Mouse (Mus musculus) CD4-positive helper T cell, adult 2 months (primary cell): ENCODE results near the gene AU018091.
"Not testable (repeated sequence)": the region's sequence is repeated elsewhere in the genome, so short reads cannot be mapped to it uniquely, and the experiment has no call there.

Source experiments
- DNase-seq: peaks from one replicate; pipeline ENCODE4 v3.0.0-alpha.2; 2012; ENCODE audit warnings: low read depth, missing footprints, low spot score

AU018091 gene

DNA sequence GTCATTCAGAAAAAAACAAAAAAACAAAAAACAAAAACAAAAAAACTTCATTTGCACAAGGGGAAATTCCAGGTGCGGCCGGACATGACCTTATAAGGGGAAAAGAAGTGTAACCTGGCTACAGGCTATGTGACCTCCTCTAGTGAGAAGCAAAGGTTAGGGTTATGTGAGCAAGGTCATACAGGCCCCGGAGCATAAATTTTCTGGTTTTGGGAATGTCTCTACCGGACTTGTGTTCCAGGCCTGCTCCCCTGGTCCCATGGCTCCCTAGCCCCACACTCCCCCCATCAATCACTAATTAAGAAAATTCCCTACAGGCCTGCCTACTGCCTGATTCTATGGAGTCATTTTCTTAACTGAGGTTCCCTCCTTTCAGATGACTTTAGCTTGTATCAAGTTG, 2.7 kb downstream of the AU018091 start:
- DNase-seq = no peak

DNA sequence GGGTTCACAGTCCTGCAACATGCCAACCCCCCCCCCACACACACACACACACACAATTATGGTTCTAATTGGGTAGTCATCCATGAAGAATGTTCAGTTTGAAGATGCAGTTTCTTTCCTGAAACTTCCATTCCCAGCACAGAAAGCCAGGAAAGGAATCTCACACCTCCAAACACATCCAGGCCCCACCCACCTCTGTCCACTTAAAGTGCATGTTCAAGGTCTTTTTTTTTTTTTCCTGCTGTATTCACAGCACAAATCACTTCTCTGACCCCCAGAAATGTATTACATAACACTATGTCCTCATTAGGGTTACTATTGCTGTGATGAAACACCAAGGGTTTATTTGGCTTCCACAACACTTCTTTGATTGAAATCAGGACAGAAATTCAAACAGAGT, 4.0 kb downstream of the AU018091 start:
- DNase-seq = no peak

DNA sequence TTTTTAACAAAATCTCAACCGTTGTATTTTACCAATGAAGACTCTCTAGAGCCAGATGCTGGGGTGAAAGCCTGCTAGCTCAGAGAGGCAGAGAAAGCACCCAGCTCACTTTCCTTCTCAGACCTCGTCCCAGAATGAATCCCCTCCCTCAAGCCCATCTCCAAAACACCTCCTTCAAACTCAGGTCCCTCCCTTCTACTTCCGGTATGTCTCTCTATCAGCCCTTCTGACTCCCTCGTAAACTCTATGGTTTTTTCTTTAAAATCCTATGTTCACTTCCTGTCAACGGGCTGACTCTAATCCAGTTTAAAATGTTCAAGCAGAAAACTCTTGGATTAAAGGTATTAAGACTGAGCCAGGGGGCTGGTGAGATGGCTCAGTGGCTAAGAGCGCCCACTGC, 4.6 kb downstream of the AU018091 start:
- no peak for DNase-seq

DNA sequence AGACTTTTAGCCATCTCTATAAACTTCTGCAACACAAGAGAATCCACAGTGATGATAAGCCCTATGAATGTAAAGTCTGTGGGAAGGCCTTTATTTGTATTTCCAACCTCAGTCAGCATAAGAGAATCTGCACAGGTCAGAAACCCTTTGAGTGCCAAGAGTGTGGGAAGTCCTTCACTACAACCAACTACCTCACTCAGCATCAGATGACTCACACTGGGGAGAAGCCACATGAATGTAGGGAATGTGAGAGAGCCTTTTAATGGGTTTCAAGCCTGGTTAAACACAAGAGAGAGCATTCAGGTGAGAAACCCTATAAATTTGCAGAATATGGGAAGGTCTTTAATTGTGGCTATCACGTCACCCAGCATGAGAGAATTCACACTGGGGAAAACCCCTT, 18.6 kb downstream of the AU018091 start:
- no peak for DNase-seq

DNA sequence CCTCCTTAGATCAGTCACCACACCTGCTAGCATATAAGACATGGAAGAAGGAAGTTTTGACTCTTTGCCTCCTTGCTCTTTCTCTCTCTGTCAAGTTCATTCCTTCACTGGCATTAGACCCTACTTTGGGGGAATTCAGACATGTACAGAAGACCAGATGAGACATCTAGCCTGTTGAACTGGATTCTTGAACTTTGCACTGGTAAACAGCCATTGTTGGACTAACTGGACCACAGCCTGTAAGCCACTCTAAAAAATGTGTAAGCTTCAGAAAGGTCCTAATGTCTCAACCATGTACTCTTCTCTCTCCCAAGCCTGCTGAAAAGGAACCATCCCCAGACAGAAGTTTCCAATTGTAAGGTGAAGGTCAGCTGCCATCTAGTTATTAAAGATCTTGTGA, 22.9 kb downstream of the AU018091 start:
- no peak for DNase-seq

DNA sequence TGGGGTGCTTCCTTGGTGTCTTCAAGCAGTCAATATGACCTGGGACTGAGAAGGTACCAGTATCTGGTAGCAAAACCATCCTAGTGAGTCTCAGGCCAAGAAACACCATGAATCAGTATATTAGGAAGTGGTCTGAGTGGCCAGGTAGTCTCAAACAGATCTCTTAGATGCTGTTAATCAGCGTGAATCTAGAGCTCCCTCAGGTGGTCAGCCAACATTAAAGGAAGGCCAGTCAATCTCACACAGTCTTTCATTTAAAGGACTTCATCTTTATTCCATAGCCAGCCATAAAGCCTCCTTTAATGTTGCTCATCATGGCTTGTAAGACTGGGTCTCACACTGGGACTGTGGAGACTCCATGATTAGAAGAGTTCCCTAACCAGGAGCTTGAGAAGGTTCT, 25.7 kb downstream of the AU018091 start:
- DNase-seq = no peak

DNA sequence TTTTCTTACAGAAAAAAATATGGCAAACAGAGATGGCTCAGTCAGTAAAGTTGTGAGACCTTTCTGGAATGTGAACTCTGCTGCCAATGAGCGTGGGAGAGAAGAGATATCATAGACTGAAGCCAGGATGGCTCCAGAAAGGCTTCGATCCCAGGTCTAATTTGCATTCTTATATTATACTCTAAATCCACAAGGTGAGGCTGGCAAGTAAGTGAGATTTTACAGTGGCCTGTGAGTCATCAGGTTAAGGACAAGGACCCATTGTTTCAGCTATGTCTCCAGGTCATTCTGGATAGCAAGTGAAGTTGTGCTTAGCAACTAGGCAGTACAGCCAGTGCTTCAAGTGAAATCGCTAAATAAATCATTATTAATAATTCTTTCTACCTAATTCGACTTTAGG, 33.4 kb downstream of the AU018091 start:
- DNase-seq = no peak

DNA sequence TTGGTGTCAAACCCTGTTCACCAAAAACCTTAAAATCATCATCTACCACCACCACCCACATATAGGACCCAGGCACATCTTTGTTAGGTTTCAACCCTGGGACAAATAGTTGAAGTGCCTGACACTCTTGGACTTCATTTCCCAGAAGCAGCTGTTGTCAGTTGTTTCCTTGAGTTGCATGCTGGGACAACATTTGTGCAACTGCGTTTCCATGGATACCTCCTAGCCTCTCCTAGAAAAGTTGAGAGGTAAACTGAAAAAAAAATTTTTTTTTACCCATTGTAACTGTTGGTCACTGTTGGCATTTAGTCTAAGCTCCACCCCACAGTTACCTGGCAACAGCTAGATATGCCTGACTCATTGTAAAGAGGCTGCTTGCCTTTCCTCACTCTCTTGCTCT, 34.3 kb downstream of the AU018091 start:
- DNase-seq = no peak

DNA sequence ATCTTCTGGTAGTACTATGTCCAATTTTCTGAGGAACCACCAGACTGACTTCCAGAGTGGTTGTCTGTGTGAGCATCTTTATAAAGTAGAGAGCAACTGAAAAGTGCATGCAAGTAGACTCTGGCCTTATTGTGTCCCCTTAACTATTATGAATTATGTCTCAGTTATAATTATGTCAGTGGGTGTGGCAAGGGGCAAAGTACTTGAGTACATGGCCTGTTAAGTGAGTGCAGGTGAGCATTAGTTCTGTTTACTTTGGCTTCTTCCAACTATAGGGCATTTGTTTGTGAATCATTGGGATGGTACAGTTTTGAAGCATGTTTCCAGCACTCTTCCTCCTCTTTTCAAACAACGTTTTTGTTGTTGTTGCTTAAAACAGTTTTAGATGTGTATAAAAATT, 38.7 kb downstream of the AU018091 start:
- DNase-seq = no peak

DNA sequence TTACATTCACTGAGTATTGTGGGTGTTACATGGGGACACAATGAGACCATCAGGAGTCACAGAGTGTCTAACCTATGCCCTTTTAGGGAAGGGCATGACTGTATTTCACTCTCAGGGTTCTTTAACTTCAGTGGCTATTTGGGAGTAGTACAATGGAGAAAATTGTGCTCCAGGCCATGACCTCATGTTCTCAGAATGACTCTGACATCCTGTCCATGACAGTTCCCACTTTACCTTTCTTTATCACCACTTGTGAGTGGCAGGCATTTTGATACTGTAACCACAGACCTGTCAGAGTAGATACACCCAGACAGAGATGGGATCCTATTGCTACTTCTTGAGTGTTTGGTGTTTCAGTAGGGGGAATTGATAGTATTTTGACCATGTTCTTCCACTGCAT, 40.4 kb downstream of the AU018091 start:
- DNase-seq = not testable (repeated sequence)

DNA sequence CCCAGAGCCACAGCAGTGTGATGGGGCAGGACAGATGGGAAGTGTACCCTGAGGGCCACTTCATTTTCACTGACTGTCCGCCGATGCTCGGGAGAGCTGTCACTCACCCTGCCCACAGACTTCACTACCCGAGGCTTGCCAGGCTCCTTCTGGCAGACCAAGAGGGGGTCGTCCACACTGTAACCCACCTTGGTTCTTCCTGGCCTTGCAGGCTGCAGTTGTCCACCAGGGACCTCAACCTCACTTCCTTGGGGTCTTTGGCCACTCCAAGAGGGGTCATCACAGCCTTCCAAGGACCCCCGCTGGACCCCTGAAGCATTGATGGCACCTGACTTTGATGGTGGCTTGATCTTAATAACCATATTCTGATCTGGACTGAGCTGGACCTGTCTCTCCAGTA, 57.8 kb downstream of the AU018091 start:
- not testable (repeated sequence) for DNase-seq

DNA sequence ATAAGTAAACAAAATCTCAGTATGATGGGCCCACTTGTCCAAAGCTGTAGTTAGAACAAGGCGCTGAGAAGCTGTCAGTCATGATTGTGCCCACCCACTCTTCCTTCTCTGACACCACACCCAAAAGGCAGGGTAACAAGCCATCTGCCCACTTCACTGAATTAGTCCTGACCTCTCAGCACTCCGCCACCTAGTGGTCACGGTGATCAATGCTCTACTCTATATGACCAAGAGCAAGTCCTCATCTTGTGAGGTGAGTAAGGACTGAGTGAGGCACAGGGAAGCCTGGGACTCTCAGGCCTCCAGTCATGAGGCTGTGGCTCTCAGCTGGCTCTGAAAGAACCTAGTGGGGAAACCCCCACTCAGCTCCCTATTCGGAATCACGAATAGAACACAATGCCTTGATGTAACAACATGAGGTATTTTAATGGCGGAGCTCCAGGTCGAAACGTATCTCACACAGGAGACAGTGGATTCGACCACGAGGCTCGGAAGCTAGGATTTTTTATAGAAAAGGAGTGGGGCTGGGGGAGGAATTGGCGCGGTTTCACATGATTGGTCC, 62.4 kb downstream of the AU018091 start:
- not testable (repeated sequence) for DNase-seq
